Mouse (Mus musculus) midbrain, postnatal 0 days (tissue): ENCODE measurements around the gene Akap13. TPM values are rescaled to one million over a fixed set of nuclear protein-coding genes. Genes with fewer than 3 reads are reported as not detected.

ENCODE experiments used
- ATAC-seq: fragments of 200-750 bp; cut with Nextera tagmentation; 2 replicates; pipeline ENCODE4 v1.8.0; 2017; ENCODE audit warnings: moderate number of reproducible peaks, mild to moderate bottlenecking, moderate TSS enrichment, moderate library complexity; ENCODE audit not compliant: low FRiP score
- DNase-seq: peaks from one replicate; pipeline ENCODE4 v3.0.0-alpha.2; 2015; ENCODE audit warnings: low spot score
- H3K27ac ChIP-seq: fragments of 300-500 bp; sonication (generic); 2 replicates; pipeline ENCODE4 v1.5.1; 2014; ENCODE audit warnings: low read depth, mild to moderate bottlenecking, low read length, mixed read lengths
- H3K27me3 ChIP-seq: fragments of 300-500 bp; sonication (generic); 2 replicates; pipeline ENCODE4 v1.6.1; 2014; ENCODE audit warnings: low read length, control low read depth, mixed read lengths; ENCODE audit not compliant: insufficient read depth
- H3K36me3 ChIP-seq: fragments of 300-500 bp; sonication (generic); 2 replicates; pipeline ENCODE4 v1.6.1; 2014; ENCODE audit warnings: low read length, control low read depth, mixed read lengths; ENCODE audit not compliant: insufficient read depth
- H3K4me1 ChIP-seq: fragments of 300-500 bp; sonication (generic); 2 replicates; pipeline ENCODE4 v1.6.1; 2014; ENCODE audit warnings: mild to moderate bottlenecking, control low read depth, antibody characterized with exemption, low read length, mixed read lengths; ENCODE audit not compliant: insufficient read depth
- H3K4me2 ChIP-seq: fragments of 300-500 bp; sonication (generic); 2 replicates; pipeline ENCODE4 v1.6.1; 2014; ENCODE audit warnings: low read depth, mild to moderate bottlenecking, low read length, mixed read lengths; ENCODE audit not compliant: poor library complexity, severe bottlenecking
- H3K4me3 ChIP-seq: fragments of 300-500 bp; sonication (generic); 2 replicates; pipeline ENCODE4 v1.5.1; 2014; ENCODE audit warnings: low read depth, mild to moderate bottlenecking, low read length, moderate library complexity
- H3K9ac ChIP-seq: fragments of 300-500 bp; sonication (generic); replicated peaks from 2 replicates; pipeline ENCODE4 v1.6.1; 2014; ENCODE audit warnings: mild to moderate bottlenecking, low read length, moderate library complexity, mixed read lengths; ENCODE audit not compliant: poor library complexity, severe bottlenecking
- H3K9me3 ChIP-seq: fragments of 300-500 bp; sonication (generic); 2 replicates; pipeline ENCODE4 v1.6.1; 2016; ENCODE audit warnings: low read length, control low read depth
- CTCF ChIP-seq: IDR thresholded peaks from 2 replicates; pipeline ENCODE4 v1.5.1; 2016; ENCODE audit warnings: antibody characterized with exemption, mild to moderate bottlenecking
- WGBS: fragments of 180-500 bp; shearing (Covaris S2); extraction: QIAGEN DNeasy Blood & Tissue Kit; methylation state at CpG from one replicate; pipeline ENCODE4 v1.1.7; 2014; 5-methylcytosine and 5-hydroxymethylcytosine counted together
- polyA plus RNA-seq: library from polyadenylated mRNA; unstranded; fragments of >200 nt; fragmentation: Nextera tagmentation; extraction: Ambion mirVana; gene quantifications from 2 replicates; pipeline ENCODE4 v1.2.1, GENCODE M21; 2015
- total RNA-seq: library from RNA; depleted of rRNA; stranded (reverse); fragments of >200 nt; gene quantifications from 2 replicates; pipeline ENCODE4 v1.2.3, GENCODE M21; 2014

Gene Akap13
- total and polyA plus RNA-seq, 2 experiments from 2014 or later: 11.7 to 24.6 TPM

DNA sequence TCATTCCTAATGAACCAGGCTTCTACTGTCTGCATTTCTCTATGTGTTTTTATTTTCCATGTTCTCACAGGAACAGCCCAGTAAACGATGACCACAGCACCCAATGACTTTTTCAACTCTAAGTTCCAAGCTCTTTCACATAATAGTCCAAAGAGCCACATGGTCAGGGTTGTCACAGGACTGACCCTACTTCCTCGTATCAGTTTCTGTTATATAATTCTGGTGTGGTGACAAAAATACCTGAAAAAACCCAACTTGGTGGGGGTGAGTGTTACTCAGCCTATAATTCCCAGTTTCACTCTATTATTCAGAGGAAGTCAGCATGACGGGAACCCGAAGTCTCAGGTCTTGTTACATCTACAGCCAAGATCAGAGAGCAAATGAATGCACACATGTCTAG, 45.5 kb downstream of the Akap13 start:
- no peak for TF ChIP-seq CTCF
- WGBS: 83% methylated on average over 4 of the region's 4 CpGs
- Histone ChIP-seq H3K4me3 (no peak overlapping the region), H3K27ac (no peak overlapping the region), H3K9ac (no peak overlapping the region), H3K4me2 (no peak overlapping the region), H3K27me3 (no peaks in the 10 kb centered on the region), H3K36me3 (no peaks in the 10 kb centered on the region), H3K9me3 (no peaks in the 10 kb centered on the region), H3K4me1 (no peaks in the 10 kb centered on the region)
- no peak for DNase-seq
- ATAC-seq: no peak

DNA sequence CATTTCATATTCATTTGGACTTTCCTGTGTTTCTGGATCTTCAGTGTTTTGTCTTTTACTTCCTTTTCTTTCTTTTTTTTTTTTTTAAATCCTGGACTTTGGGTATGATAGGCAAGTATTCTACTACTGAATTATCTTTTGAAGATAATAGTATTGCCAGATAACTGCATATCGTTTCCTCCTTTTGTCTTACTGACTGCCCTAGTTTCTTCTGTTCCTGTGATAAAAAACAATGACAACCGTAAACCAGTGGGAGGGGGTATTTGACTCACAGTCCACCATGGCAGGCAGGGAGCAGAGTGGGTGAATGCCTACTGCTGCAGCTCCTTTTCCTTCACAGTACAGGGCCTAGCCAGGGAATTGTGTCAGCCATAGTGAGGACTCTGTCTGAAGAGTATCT, 49.2 kb downstream of the Akap13 start:
- no peaks in the 10 kb centered on the region for H3K9me3 ChIP-seq
- H3K4me2 ChIP-seq: no peak overlapping the region
- H3K27me3 ChIP-seq: no peaks in the 10 kb centered on the region
- no peaks in the 10 kb centered on the region for H3K36me3 ChIP-seq
- WGBS: 63% methylated on average over 2 of the region's 2 CpGs
- ATAC-seq (no peak), DNase-seq (no peak)
- H3K27ac ChIP-seq: no peak overlapping the region
- no peaks in the 10 kb centered on the region for H3K4me1 ChIP-seq
- no peak overlapping the region for H3K9ac ChIP-seq
- no peak overlapping the region for H3K4me3 ChIP-seq
- no peak for TF ChIP-seq CTCF

DNA sequence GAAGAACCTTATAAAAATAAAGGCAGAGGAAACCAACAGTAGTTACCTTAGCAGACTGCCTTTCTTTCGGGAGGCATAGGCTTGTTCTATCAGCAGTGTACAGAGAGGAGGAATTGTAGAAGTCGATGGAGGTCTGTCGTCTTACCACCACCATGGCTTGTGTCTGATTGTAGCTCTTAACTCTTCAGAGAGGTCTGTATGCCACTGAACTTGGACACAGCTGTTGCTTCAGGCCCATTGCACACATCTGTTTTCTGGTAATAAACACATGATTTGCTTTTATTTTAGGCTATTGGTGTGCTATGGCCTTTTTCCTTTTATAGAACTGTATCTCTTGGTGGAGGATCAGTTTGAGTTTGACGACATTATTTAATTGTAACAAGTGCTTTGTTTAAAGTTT, 51.3 kb downstream of the Akap13 start:
- Histone ChIP-seq H3K4me1 (no peaks in the 10 kb centered on the region), H3K36me3 (no peaks in the 10 kb centered on the region), H3K27ac (no peak overlapping the region), H3K9ac (no peak overlapping the region), H3K4me2 (no peak overlapping the region), H3K27me3 (no peaks in the 10 kb centered on the region), H3K4me3 (no peak overlapping the region), H3K9me3 (no peaks in the 10 kb centered on the region)
- TF ChIP-seq CTCF: no peak
- DNase-seq: no peak
- ATAC-seq: no peak
- 90% methylated on average over 4 of the region's 4 CpGs for WGBS

DNA sequence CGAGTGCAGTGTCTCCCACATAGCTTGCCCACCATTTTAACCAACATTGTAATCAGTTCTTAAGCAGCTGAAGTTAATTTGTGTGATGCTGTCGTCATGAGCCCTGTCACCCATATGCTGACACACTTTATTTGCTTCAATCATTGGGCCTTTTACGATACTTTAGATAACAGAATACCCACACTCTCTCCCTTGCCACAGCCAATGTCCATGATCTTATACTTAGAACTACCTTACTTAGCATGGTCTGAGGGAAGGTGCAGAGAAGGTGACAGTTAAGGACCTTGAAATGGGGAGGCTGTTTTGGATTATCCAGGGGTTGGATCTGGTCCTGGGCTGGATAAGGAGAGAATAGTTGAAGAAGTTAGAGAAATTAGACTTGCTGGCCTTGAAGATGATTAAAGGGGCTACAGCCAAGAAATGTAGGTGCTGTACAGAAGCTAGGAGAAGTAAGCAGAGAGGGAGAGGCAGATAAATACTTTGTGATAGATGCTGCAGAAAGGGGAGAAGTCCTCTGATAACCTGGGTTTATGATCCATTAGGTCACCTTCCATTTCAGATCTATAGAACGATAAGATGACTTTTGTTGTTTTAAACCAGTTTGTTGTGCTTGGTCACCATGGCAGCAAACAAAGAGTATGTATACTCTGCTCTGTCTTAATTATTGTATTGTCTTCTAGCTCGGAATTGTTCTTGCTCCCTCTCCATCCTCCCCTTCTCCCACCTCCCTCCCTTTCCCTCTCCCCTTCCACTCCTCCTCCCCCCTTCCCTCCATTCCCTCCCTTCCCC, 53.9 kb downstream of the Akap13 start:
- no peak for TF ChIP-seq CTCF
- no peaks in the 10 kb centered on the region for H3K36me3 ChIP-seq
- WGBS: 71% methylated on average over 5 of the region's 5 CpGs
- H3K4me1 ChIP-seq: no peaks in the 10 kb centered on the region
- no peak overlapping the region for H3K9ac ChIP-seq
- no peak for DNase-seq
- no peak for ATAC-seq
- H3K4me2 ChIP-seq: no peak overlapping the region
- no peaks in the 10 kb centered on the region for H3K27me3 ChIP-seq
- H3K4me3 ChIP-seq: no peak overlapping the region
- H3K9me3 ChIP-seq: no peaks in the 10 kb centered on the region
- H3K27ac ChIP-seq: no peak overlapping the region

DNA sequence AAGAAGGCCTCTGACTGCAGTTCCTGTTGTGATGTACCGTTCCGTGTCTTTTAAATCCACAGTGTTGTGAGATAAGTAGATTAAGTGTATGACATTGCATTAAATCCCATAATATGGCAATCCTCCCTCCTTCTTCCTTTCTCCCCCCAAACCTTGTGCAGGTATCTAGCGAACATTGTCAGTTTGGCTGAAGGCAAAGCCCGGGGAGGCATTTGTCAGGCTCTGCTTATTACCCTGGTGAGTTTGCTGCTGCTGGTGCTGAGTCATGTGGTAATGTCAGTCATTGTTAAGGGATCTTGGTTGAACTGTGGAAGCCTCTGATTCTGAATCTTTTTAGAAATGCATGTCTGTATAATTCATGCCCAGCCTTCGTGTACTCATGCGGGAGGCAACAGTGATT, 60.1 kb downstream of the Akap13 start:
- TF ChIP-seq CTCF: no peak
- 60% methylated on average over 6 of the region's 6 CpGs for WGBS
- H3K36me3 ChIP-seq: no peaks in the 10 kb centered on the region
- H3K4me1 ChIP-seq: no peaks in the 10 kb centered on the region
- no peak overlapping the region for H3K27ac ChIP-seq
- H3K9me3 ChIP-seq: no peaks in the 10 kb centered on the region
- no peak overlapping the region for H3K4me2 ChIP-seq
- ATAC-seq: no peak
- H3K4me3 ChIP-seq: no peak overlapping the region
- DNase-seq: no peak
- H3K27me3 ChIP-seq: no peaks in the 10 kb centered on the region
- no peak overlapping the region for H3K9ac ChIP-seq

DNA sequence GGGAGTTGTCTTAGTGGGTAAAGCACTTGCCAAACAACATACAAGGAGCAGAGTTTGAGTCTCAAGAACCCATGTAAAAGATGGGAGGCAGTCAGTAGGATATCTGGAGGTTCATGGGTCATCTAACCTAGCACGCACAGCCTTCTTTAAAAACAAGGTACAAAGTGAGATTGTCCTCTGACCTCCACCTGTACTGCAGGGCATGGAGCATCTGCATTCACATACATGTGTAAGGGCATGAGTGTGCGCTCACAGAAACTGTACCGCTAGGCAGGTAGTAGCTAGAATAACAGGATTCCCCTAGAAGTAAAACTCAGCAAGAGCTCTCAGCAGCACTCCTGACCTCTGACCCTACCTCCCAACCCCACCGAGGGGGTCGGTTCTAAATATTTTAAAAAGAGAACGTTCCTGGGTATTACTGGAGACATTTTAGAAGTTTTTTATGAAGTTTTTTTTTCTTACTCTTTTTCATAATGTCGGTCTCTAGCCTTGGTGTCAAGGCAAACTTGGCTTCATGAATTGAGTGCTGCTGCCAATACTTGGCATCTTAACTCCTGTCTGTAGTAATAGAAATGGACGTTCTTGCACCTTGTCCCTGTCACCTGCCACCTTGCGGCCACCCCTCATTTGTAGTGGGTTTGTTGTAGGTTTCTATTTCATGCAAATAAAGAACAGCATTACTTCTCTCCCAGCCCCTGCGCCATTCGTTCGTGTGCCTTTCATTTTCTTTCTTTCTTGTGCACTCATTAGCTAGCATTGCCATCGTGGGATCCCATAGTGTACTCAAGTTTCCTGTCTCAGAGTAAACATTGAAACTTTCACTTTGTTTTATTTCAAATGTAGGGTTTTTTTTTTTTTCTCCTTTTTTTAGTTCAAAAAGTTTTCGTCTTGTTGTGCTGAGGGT, 61.6 kb downstream of the Akap13 start:
- H3K9me3 ChIP-seq: no peaks in the 10 kb centered on the region
- H3K36me3 ChIP-seq: no peaks in the 10 kb centered on the region
- 86% methylated on average over 14 of the region's 14 CpGs for WGBS
- H3K4me2 ChIP-seq: no peak overlapping the region
- H3K4me1 ChIP-seq: no peaks in the 10 kb centered on the region
- no peak for TF ChIP-seq CTCF
- H3K27ac ChIP-seq: no peak overlapping the region
- H3K4me3 ChIP-seq: no peak overlapping the region
- no peak for ATAC-seq
- no peaks in the 10 kb centered on the region for H3K27me3 ChIP-seq
- no peak overlapping the region for H3K9ac ChIP-seq
- no peak for DNase-seq
